Mouse (Mus musculus) stomach, postnatal 0 days (tissue): Measurements from ENCODE around the gene Ndrg4.

Experiments
- CTCF ChIP-seq: IDR thresholded peaks from 2 replicates; pipeline ENCODE4 v1.5.1; 2016; ENCODE audit warnings: antibody characterized with exemption, low read depth, mild to moderate bottlenecking, moderate library complexity
- EP300 ChIP-seq: optimal IDR thresholded peaks from 2 replicates; pipeline ENCODE3; 2016; ENCODE audit warnings: antibody characterized with exemption

DNA sequence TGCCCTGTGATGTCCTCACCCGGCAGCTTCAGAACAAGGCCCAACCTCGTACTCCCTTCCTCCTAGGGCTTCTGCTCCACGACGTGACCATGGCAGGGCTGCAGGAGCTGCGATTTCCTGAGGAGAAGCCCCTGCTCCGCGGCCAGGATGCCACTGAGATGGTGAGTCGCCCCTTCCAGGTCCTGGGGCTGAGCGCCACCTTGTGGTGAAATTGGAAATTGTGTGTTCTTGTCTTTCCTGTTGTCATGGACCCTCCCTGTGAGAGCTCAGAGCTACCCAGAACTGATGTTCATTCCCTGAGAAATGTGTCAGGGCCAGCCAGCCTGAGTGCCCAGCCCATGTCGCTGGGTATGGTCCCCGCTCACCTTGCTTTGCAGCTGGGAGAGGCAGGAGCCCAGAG is 20.3 kb downstream of the Ndrg4 start:
- TF ChIP-seq EP300 (no peak), CTCF (peak; percentile 97)
